Mouse (Mus musculus): Measurements from ENCODE around the gene Olfr109. TPM values are rescaled to one million over a fixed set of nuclear protein-coding genes. Genes with fewer than 3 reads are reported as not detected.

Olfr109 gene
- not detected in 2 replicates for polyA plus RNA-seq (2014; fragmentation: Nextera tagmentation; extraction: Ambion mirVana)

DNA sequence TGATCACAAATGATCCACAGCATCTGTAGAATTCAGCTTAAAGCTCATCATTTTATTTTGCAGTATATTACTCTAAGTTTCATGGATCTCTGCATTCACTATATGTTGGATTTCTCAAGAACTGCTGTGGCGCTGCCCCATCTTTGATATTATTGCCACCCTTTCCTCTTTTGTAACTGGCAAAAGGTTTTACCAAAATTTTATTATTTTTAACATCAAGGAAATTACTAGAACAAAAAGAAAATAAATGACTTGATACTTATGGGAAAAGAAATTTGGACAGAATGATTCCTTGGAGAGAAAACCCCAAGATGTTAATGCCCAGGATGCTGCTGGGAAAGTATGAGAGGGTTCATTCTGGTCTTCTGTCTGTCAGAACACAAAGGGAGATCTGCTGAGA is at the start of gene Olfr109:
TSS of gene Olfr109 (plus strand) at position 301 of the 400 bp plus-strand sequence.
- no peaks in the 10 kb centered on the region for H3K9me3 ChIP-seq (ENCODE audit: control insufficient read depth, low read length)
- no peak for ATAC-seq (ENCODE audit: low FRiP score)
- no peaks in the 10 kb centered on the region for H3K27me3 ChIP-seq (ENCODE audit: control insufficient read depth, insufficient read depth, low read length)
- no peaks in the 10 kb centered on the region for H3K36me3 ChIP-seq (ENCODE audit: control insufficient read depth, insufficient read depth, low read length)
- H3K4me1 ChIP-seq (replicated peaks; ENCODE audit: control insufficient read depth, insufficient read depth, low read length): no peaks in the 10 kb centered on the region
- no peak within 1 kb of the TSS for H3K27ac ChIP-seq (ENCODE audit: low read depth, low read length)
- H3K4me3 ChIP-seq (ENCODE audit: low read depth, low read length): no peak within 1 kb of the TSS
- no peak for DNase-seq (ENCODE audit: low spot score)
- no peak within 1 kb of the TSS for H3K4me2 ChIP-seq (replicated peaks; ENCODE audit: low read depth, low read length)
- 91% methylated on average over 1 of the region's 1 CpGs for WGBS
- H3K9ac ChIP-seq (ENCODE audit: low read depth, low read length): no peak within 1 kb of the TSS

DNA sequence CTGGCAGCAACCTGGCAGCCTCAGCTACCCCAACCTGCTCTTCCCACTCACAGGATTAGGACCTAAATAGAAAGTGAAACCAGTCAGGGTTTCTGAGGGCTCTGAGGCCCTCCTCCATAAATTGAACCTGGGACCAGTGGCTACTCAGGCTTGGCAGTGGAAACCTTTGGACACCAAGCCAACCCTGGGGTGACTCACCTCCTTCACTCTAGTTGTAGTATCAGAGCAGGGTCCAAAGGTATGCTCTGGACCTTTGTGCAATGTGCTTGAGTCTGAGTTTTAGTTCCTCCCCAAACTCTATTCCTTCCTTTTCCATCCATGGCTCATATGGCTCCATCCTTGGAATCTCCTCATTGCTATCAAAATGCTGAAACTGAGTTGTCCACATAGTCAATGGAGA is 45.3 kb upstream of the Olfr109 start:
- no peak overlapping the region for H3K4me2 ChIP-seq (replicated peaks; ENCODE audit: low read depth, low read length)
- no peaks in the 10 kb centered on the region for H3K36me3 ChIP-seq (ENCODE audit: control insufficient read depth, insufficient read depth, low read length)
- ATAC-seq (ENCODE audit: low FRiP score): no peak
- no peak for DNase-seq (ENCODE audit: low spot score)
- H3K27me3 ChIP-seq (ENCODE audit: control insufficient read depth, insufficient read depth, low read length): no peaks in the 10 kb centered on the region
- H3K4me3 ChIP-seq (ENCODE audit: low read depth, low read length): no peak overlapping the region
- no peak overlapping the region for H3K27ac ChIP-seq (ENCODE audit: low read depth, low read length)
- H3K9me3 ChIP-seq (ENCODE audit: control insufficient read depth, low read length): no peaks in the 10 kb centered on the region
- no peak overlapping the region for H3K9ac ChIP-seq (ENCODE audit: low read depth, low read length)
- H3K4me1 ChIP-seq (replicated peaks; ENCODE audit: control insufficient read depth, insufficient read depth, low read length): no peaks in the 10 kb centered on the region

DNA sequence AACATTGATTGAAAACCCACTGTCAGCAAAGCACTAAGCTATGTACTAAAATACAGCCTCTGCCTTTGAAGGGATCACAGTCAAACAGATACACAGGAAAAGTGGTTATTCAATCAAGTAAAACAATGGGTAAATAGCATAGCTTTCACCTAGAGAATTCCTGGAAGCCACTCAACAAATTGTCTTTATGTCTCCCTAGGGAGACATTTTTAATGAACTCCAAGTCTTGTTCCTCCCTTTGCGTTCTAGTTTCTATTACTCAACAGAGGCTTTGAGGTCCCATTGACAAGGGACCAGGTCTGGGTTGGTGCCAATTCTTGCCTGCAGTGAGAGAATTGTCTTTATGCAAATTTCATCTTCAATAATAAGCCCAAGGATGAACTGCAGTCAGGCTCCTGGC is 13.5 kb upstream of the Olfr109 start, which contains the start of gene Olfr108:
TSS of gene Olfr108 (plus strand) at position 301 of the 400 bp plus-strand sequence.
- Histone ChIP-seq H3K27ac (ENCODE audit: low read depth, low read length) (no peak within 1 kb of the TSS), H3K9me3 (ENCODE audit: control insufficient read depth, low read length) (no peaks in the 10 kb centered on the region), H3K4me2 (replicated peaks; ENCODE audit: low read depth, low read length) (no peak within 1 kb of the TSS), H3K9ac (ENCODE audit: low read depth, low read length) (no peak within 1 kb of the TSS), H3K4me3 (ENCODE audit: low read depth, low read length) (no peak within 1 kb of the TSS), H3K4me1 (replicated peaks; ENCODE audit: control insufficient read depth, insufficient read depth, low read length) (no peaks in the 10 kb centered on the region), H3K36me3 (ENCODE audit: control insufficient read depth, insufficient read depth, low read length) (no peaks in the 10 kb centered on the region), H3K27me3 (ENCODE audit: control insufficient read depth, insufficient read depth, low read length) (no peaks in the 10 kb centered on the region)
- ATAC-seq (ENCODE audit: low FRiP score): no peak
- WGBS: 100% methylated on average over 1 of the region's 1 CpGs
- DNase-seq (ENCODE audit: low spot score): no peak

DNA sequence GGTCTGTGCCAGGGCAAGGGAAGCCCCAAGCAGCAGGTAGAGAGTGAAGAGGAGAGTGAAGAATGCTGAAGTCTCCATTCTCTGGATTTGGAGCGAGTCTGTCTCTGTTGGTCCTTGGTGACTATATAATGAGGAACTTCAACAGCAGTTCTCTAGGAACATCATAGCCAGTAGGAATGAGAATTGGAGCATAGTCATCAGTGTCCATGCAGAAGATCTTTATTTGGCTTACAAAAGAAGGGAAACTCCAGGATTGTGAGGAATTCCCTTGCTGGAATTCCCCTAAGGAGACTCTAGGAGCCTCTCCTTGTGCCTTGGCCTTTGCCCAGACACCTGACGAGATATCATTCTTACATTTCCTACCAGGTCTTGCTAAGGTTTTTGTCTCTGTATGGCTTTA is 24.7 kb downstream of the Olfr109 start, which contains the start of gene H2-M2:
TSS of gene H2-M2 (minus strand) at position 101 of the 400 bp plus-strand sequence.
- no peaks in the 10 kb centered on the region for H3K36me3 ChIP-seq (ENCODE audit: control insufficient read depth, insufficient read depth, low read length)
- no peak within 1 kb of the TSS for H3K27ac ChIP-seq (ENCODE audit: low read depth, low read length)
- no peak within 1 kb of the TSS for H3K9ac ChIP-seq (ENCODE audit: low read depth, low read length)
- no peaks in the 10 kb centered on the region for H3K9me3 ChIP-seq (ENCODE audit: control insufficient read depth, low read length)
- 88% methylated on average over 2 of the region's 2 CpGs for WGBS
- H3K4me2 ChIP-seq (replicated peaks; ENCODE audit: low read depth, low read length): no peak within 1 kb of the TSS
- ATAC-seq (ENCODE audit: low FRiP score) (no peak), DNase-seq (ENCODE audit: low spot score) (no peak)
- no peak within 1 kb of the TSS for H3K4me3 ChIP-seq (ENCODE audit: low read depth, low read length)
- H3K27me3 ChIP-seq (ENCODE audit: control insufficient read depth, insufficient read depth, low read length): no peaks in the 10 kb centered on the region
- H3K4me1 ChIP-seq (replicated peaks; ENCODE audit: control insufficient read depth, insufficient read depth, low read length): no peaks in the 10 kb centered on the region

DNA sequence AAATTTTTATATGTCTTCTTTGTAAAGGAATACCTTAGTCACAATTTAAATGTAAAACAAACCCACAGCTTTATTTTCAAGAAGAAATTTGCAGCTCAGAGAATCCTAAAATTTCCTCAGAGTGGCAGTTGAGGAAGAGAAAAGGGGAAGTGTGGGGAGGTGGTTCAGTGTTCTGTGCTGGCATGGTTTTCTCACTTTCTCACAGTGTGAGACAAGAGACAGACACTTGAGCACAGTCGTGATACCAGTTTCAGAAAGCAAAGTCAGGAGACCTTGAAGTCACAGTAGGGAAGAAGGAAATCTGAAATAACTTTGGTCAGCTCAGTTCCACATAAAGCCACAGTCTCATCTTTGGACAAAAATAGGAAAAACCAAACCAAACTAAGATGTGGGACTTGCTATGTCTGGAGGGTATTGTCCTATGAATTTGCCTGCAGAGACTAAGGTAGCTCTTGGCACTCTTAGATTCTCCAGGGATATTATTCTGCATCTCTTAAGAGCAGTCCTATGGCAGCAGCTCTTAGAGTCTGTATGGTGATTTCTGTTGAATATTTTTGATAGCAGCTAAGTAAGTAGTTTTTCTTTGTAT is 33.3 kb downstream of the Olfr109 start, which contains the start of gene Olfr110:
TSS of gene Olfr110 (plus strand) at position 539 of the 589 bp plus-strand sequence.
- Histone ChIP-seq H3K36me3 (ENCODE audit: control insufficient read depth, insufficient read depth, low read length) (no peaks in the 10 kb centered on the region), H3K4me3 (ENCODE audit: low read depth, low read length) (no peak within 1 kb of the TSS), H3K4me2 (replicated peaks; ENCODE audit: low read depth, low read length) (no peak within 1 kb of the TSS), H3K27me3 (ENCODE audit: control insufficient read depth, insufficient read depth, low read length) (no peaks in the 10 kb centered on the region), H3K9ac (ENCODE audit: low read depth, low read length) (no peak within 1 kb of the TSS), H3K27ac (ENCODE audit: low read depth, low read length) (no peak within 1 kb of the TSS), H3K4me1 (replicated peaks; ENCODE audit: control insufficient read depth, insufficient read depth, low read length) (no peaks in the 10 kb centered on the region), H3K9me3 (ENCODE audit: control insufficient read depth, low read length) (no peaks in the 10 kb centered on the region)
- ATAC-seq (ENCODE audit: low FRiP score) (no peak), DNase-seq (ENCODE audit: low spot score) (no peak)
- 61% methylated on average over 1 of the region's 1 CpGs for WGBS

DNA sequence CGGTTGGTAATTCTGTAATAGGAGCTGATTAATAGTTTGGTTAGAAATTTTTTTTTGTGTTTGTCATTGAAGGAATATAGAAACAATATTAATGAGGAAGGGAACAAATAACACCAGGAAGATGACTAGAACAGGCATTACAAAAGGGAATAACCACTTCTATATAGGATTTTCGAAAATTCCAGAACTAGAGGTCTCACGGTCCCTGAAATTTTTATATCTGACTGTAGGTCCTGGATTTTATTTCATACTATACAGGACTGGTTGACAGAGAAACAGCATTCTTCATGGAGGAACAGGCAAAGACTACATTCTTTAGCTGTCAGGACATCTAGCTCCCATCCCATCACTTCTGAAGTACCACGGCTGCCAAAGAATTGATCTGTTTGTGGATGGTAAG is 49.0 kb downstream of the Olfr109 start, which contains the start of gene Olfr111:
TSS of gene Olfr111 (plus strand) at position 301 of the 400 bp plus-strand sequence.
- Histone ChIP-seq H3K9ac (ENCODE audit: low read depth, low read length) (no peak within 1 kb of the TSS), H3K36me3 (ENCODE audit: control insufficient read depth, insufficient read depth, low read length) (no peaks in the 10 kb centered on the region), H3K4me1 (replicated peaks; ENCODE audit: control insufficient read depth, insufficient read depth, low read length) (no peaks in the 10 kb centered on the region), H3K27ac (ENCODE audit: low read depth, low read length) (no peak within 1 kb of the TSS), H3K9me3 (ENCODE audit: control insufficient read depth, low read length) (no peaks in the 10 kb centered on the region), H3K4me3 (ENCODE audit: low read depth, low read length) (no peak within 1 kb of the TSS), H3K27me3 (ENCODE audit: control insufficient read depth, insufficient read depth, low read length) (no peaks in the 10 kb centered on the region), H3K4me2 (replicated peaks; ENCODE audit: low read depth, low read length) (no peak within 1 kb of the TSS)
- ATAC-seq (ENCODE audit: low FRiP score) (no peak), DNase-seq (ENCODE audit: low spot score) (no peak)
- 92% methylated on average over 4 of the region's 4 CpGs for WGBS

Other genes with a start within 250 kb of the Olfr109 start
- gene Olfr95, start 245.8 kb upstream of the Olfr109 start, polyA plus RNA-seq (2014; fragmentation: Nextera tagmentation; extraction: Ambion mirVana): not detected in 2 replicates
- gene Olfr96, start 238.8 kb upstream of the Olfr109 start, polyA plus RNA-seq (2014; fragmentation: Nextera tagmentation; extraction: Ambion mirVana): not detected in 2 replicates
- not detected in 2 replicates for gene Olfr97, start 221.6 kb upstream of the Olfr109 start, polyA plus RNA-seq (2014; fragmentation: Nextera tagmentation; extraction: Ambion mirVana)
- not detected in 2 replicates for gene Olfr98, start 195.2 kb upstream of the Olfr109 start, polyA plus RNA-seq (2014; fragmentation: Nextera tagmentation; extraction: Ambion mirVana)
- 0.93 and 1.3 TPM in 2 replicates for gene H2-M3, start 188.7 kb upstream of the Olfr109 start, polyA plus RNA-seq (2014; fragmentation: Nextera tagmentation; extraction: Ambion mirVana)
- not detected in 2 replicates for gene Olfr99, start 175.5 kb upstream of the Olfr109 start, polyA plus RNA-seq (2014; fragmentation: Nextera tagmentation; extraction: Ambion mirVana)
- not detected in 2 replicates for gene Olfr101, start 154.6 kb upstream of the Olfr109 start, polyA plus RNA-seq (2014; fragmentation: Nextera tagmentation; extraction: Ambion mirVana)
- not detected in 2 replicates for gene Olfr102, start 141.9 kb upstream of the Olfr109 start, polyA plus RNA-seq (2014; fragmentation: Nextera tagmentation; extraction: Ambion mirVana)
- not detected in 2 replicates for gene Olfr103, start 119.2 kb upstream of the Olfr109 start, polyA plus RNA-seq (2014; fragmentation: Nextera tagmentation; extraction: Ambion mirVana)
- not detected in 2 replicates for gene Olfr104-ps, start 99.3 kb upstream of the Olfr109 start, polyA plus RNA-seq (2014; fragmentation: Nextera tagmentation; extraction: Ambion mirVana)
- gene Olfr105-ps, start 79.9 kb upstream of the Olfr109 start, polyA plus RNA-seq (2014; fragmentation: Nextera tagmentation; extraction: Ambion mirVana): not detected in 2 replicates
- gene Olfr106-ps, start 68.5 kb upstream of the Olfr109 start, polyA plus RNA-seq (2014; fragmentation: Nextera tagmentation; extraction: Ambion mirVana): not detected in 2 replicates
- not detected in 2 replicates for gene Olfr107, start 59.7 kb upstream of the Olfr109 start, polyA plus RNA-seq (2014; fragmentation: Nextera tagmentation; extraction: Ambion mirVana)
- not detected in 2 replicates for gene Olfr108, start 13.4 kb upstream of the Olfr109 start, polyA plus RNA-seq (2014; fragmentation: Nextera tagmentation; extraction: Ambion mirVana)
- 0.11 TPM in 1 of 2 replicates, not detected in the other for gene H2-M2, start 24.6 kb downstream of the Olfr109 start, polyA plus RNA-seq (2014; fragmentation: Nextera tagmentation; extraction: Ambion mirVana)
- not detected in 2 replicates for gene Olfr110, start 33.6 kb downstream of the Olfr109 start, polyA plus RNA-seq (2014; fragmentation: Nextera tagmentation; extraction: Ambion mirVana)
- gene Olfr111, start 49.1 kb downstream of the Olfr109 start, polyA plus RNA-seq (2014; fragmentation: Nextera tagmentation; extraction: Ambion mirVana): not detected in 2 replicates
- gene Olfr112, start 110.5 kb downstream of the Olfr109 start, polyA plus RNA-seq (2014; fragmentation: Nextera tagmentation; extraction: Ambion mirVana): not detected in 2 replicates
- gene Olfr113, start 118.7 kb downstream of the Olfr109 start, polyA plus RNA-seq (2014; fragmentation: Nextera tagmentation; extraction: Ambion mirVana): not detected in 2 replicates
- gene Olfr114, start 133.8 kb downstream of the Olfr109 start, polyA plus RNA-seq (2014; fragmentation: Nextera tagmentation; extraction: Ambion mirVana): not detected in 2 replicates
- not detected in 2 replicates for gene Olfr115, start 168.2 kb downstream of the Olfr109 start, polyA plus RNA-seq (2014; fragmentation: Nextera tagmentation; extraction: Ambion mirVana)
- gene Olfr116, start 168.3 kb downstream of the Olfr109 start, polyA plus RNA-seq (2014; fragmentation: Nextera tagmentation; extraction: Ambion mirVana): not detected in 2 replicates
- gene Olfr117, start 204.9 kb downstream of the Olfr109 start, polyA plus RNA-seq (2014; fragmentation: Nextera tagmentation; extraction: Ambion mirVana): not detected in 2 replicates
- gene Olfr118, start 208.1 kb downstream of the Olfr109 start, polyA plus RNA-seq (2014; fragmentation: Nextera tagmentation; extraction: Ambion mirVana): not detected in 2 replicates
- gene Olfr119, start 237.6 kb downstream of the Olfr109 start, polyA plus RNA-seq (2014; fragmentation: Nextera tagmentation; extraction: Ambion mirVana): not detected in 2 replicates

Data from hindbrain, embryonic 11.5 days (tissue).